Mouse (Mus musculus) yolk sac, embryonic 10.5 days (tissue): ENCODE results near the gene Arrdc5.
A peak's percentile ranks its signal among the peaks of the same experiment; 100 is the strongest.

Source experiments
- DNase-seq: peaks from one replicate; pipeline ENCODE4 v3.0.0-alpha.2; 2017; ENCODE audit warnings: low spot score

Gene Arrdc5

DNA sequence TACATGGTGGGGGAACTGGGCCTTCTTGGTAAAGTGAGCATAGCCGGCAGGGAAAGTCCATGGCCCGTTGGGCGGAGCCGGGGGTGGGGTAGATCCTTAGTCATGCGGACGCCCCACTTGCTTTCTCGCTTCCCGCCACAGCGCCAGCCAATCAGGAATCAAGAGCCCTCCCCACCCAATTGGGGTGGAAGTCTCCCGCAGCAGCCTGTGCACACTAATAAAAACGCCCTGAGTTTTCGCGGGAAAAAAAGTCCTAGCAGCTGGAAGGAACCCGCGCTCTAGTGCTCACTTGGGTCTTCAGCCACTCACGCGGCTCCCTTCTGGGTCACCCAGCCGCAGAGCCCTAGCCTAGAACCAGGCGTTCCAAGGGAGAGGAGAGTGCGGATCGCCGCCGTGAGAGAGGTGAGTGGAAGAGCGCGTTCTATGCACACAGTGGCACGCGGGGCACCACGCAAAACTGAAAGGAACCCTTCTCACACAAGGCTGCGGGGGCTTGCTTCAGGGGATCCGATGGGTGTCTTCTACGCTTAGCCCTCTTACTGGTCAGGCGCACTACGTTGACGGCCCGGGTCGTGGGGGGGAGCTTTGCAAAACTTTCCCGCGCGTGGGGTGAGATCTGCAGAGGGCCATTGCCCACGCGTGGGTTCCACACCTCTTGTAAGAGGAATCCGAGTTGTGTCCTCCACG lies 3.2 kb upstream of the Arrdc5 start, which contains the start of gene Uhrf1:
Gene Uhrf1 (plus strand): TSS at position 162 of the 687 bp plus-strand sequence.
- DNase-seq, result peak; percentile 97

- DNase-seq, result peak; percentile 85
Observed at GRCm38 (mm10) chr17:56302363-56302996, 2.4 kb upstream of the Arrdc5 start.

DNA sequence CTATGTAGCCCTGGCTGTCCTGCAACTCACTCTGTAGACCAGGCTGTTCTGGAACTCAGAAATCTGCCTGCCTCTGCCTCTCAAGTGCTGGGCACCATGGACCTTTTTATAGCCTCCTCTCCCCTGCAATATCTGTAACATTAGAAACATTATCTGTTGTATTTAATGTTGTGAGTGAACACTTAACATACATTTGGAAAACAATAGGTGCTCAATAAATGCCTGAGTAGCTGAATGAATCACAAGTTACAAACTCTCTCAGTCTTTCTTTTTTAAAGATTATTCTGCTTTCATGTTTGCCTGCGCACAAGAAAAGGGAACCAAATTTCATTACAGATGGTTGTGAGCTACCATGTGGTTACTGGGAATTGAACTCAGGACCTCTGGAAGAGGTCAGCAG lies 1.8 kb downstream of the Arrdc5 start:
- DNase-seq, result no peak

DNA sequence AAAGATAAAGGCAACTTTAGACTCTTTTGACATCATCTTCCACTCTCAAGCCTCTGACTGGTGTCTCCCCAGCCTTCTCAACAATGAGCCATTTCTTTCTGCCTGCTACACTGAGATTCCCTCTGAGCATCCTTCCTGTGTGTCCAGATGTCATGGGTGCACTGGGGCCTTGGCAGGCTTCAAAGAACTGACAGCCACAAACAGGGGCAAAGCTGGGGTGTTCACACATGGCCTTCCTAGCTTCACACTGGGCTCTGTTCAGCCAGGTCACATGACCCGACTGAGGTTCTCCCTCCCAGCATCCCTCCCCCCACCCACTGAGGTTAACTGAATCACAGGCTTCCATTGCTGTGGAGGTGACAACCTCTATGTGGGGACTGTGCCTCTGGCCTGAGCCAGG lies 3.9 kb downstream of the Arrdc5 start:
- DNase-seq, result no peak

DNA sequence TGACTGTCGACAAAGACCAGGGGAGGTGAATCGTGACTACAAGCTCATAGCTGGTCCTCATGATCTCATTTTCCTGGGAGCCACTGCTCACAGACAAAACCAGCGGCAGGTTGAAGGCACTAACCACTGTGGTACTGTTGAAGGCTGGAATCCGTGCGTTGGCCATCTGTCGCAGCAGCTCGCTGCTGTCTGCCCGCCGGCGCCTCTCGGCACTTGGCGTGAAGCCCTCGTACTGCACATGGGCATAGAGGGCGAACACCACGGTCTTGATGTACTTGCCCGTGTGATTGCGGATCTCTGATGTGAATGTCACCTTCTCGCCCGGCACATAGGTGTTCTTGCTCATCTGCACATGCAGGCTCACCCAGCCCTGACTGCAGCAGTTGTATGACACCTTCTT lies 5.8 kb downstream of the Arrdc5 start:
- DNase-seq, result no peak

GRCm38 (mm10) chr17:56293291-56293690 lies 6.8 kb downstream of the Arrdc5 start:
- DNase-seq, result no peak

DNA sequence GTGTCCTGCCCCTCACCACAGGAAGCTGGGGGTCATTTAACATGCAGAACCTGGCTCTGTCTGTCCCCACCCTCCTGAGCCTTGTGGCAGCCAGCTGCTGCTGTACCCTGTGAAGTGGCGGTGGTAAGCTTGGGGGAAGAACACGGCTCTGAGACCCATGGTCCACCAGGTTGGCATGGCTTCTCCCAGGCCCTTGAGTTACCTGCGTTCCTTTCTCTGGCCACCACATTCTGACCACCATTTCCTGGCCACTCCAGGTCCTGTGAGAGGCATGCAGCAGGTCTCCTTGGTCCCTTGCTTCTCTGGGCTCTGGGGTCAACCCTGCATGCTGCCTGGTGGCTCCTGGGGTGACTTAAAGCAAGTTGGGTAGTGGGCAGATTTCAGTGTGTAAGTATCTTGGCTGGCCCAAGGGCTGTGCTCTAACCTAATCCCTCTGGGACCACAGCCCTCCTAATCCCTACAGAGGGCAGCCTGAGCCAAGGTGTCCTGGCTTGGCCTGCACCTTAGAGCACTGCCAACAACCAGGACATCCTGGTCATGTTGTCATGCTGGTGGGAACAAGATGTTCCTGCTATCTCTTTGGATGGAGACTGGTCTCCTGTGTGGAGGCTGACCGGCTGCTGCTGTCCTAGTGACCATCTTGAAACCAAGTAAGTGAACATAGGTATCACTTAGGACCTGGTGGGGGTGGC lies 7.4 kb downstream of the Arrdc5 start, which contains the start of gene Plin3:
Gene Plin3 (minus strand): TSS at position 343 of the 692 bp plus-strand sequence.
- DNase-seq, result no peak

DNA sequence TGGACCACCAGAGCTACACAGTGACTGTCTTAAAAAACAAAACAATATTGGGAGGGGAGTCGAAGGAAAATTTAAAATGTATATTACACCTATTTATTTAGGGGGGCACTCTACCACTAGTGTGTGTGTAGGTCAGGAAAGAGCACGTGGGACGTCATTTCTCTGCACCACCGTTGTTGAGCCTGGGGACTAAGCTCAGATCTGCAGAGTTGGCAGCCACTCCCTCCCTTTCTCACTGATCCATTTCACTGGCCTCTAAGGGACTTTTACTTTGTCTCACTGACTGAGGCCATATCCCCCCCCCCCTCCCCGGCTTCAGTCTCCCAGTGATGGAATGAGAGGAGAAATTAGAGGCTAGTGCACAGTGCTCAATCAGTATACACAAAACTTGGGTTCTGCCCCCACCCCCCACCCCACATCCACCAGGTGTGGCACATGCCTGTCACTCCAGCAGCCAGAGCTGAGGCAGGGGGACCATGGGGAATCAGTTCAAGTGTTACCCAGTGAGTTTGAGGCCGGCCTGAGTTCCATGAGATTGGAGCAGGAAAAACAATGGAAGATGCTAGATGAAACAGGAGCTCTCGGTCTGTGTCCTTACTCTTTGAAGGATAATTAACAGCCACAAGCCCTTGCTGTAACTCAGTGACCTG lies 8.1 kb downstream of the Arrdc5 start:
- no peak for DNase-seq

GRCm38 (mm10) chr17:56291171-56291511 lies 8.9 kb downstream of the Arrdc5 start:
- peak; percentile 94 for DNase-seq

DNA sequence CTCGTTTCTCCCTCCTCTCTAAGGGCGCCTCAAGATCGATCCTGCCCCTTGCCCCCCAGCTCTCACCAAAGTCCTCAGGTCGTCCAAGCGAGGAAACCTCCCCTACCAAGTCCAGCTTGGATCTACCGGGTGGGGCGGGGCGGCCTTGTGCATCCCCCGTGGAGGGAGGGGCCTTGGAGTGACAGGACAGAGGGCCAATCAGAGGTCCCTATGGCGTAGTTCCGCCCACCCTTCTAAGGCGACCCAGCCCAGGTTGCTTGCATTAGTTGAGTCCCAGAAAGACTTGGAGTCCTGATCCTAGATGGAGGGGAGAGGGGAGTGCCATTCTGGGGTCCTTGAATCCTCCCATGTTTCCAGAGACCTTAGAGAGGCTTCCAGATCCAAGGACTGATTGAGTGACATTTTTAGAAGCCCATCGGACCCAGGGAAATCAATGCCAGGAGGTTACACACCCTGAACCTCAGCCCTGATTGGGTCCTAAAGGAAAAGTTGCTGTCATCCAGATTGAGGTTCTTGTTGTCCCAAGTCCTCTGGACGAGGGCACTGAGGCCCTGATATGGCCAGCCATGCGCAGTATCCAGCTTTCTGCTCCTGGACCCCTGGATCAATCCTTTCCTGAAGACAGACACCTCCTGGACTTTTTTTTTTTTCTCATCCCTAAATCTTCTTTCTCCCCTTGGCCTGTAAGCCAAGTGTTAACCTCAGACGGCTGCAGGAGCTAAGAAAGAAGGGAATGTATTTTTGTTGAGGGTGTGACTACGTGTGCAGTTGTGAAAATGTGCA lies 9.5 kb downstream of the Arrdc5 start:
- peak; percentile 97 for DNase-seq

- peak; percentile 81 for DNase-seq
Observed at GRCm38 (mm10) chr17:56289371-56290331, 10.4 kb downstream of the Arrdc5 start.

- DNase-seq, result no peak
Observed at GRCm38 (mm10) chr17:56288866-56289265, 11.2 kb downstream of the Arrdc5 start.

- peak; percentile 91 for DNase-seq
Observed at GRCm38 (mm10) chr17:56287830-56288229, 12.3 kb downstream of the Arrdc5 start.

- DNase-seq, result no peak
Observed at GRCm38 (mm10) chr17:56285995-56286394, 14.1 kb downstream of the Arrdc5 start.

DNA sequence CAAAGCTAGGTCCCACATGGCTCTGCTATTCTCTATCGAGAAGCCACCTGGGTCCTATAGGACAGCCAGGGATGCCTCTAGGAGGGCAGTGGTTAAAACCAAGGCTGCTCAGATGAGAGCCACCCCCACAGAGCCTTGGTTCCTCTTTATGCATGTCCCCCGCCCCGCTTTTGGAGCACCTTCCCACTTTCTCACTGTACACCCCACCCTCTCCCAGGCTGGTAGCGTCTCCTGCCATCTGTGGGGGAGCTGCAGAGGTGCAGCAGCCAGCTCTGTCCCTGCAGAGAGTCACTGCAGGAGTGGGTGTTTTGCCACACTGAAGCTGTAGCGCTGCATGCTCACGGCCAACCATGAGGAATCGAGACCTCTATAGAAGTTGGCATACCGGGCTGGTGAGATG lies 16.8 kb downstream of the Arrdc5 start:
- no peak for DNase-seq

- no peak for DNase-seq
Observed at GRCm38 (mm10) chr17:56282802-56283201, 17.3 kb downstream of the Arrdc5 start.

DNA sequence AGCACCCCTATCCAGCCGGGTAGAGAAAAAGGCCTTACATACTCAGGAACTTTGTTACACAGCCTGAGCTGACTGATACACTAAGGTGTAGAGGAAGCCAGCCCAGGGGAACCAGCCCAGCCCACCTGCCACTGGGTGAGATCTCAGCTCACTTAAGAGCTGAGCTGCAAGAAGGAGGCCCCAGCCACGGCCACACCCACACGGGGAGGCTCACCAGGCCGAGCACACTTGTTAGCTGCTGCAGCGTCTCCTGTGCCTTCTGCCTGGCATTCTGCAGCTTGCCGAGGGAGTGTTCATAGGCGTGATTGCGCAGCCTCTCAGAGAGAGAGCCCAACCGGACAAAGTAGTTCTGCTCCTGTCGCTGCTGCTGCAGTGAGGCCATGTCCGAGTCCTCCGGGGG lies 18.9 kb downstream of the Arrdc5 start:
- DNase-seq, result no peak

GRCm38 (mm10) chr17:56279481-56280155 lies 20.5 kb downstream of the Arrdc5 start:
- DNase-seq, result no peak

DNA sequence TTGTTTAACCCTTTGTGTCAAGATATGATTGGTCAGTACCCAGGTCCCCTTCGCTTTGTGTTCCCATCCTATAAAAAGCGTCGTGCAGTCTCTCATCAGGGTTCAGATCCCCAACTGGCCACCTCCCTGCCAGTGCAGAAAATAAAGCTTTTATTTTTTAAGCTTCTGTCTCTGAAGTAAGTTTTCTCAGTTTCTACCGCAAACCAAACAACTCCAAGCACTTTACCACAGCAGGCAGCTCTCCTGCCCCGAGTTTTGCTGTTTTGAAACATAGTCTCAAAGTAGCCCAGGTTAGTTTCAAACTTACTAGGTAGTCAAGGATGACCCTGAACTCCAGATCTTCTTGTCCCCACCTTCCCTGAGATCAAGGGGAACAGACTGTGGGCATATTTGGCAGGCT lies 21.7 kb downstream of the Arrdc5 start:
- peak; percentile 55 for DNase-seq

DNA sequence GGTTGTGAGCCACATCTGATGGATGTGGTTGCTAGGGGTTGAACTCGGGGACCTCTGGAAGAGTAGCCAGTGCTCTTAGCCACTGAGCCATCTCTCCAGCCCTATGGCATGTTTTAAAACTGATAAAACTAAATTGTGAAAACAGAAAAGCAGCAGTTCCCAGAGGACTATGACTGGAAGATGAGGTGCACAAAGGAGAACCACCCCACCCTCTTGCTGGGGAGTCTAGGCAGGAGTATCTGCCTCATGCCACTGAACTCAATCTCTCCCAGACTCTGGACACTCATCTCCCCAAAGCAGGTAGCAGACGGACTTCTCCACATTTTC lies 22.6 kb downstream of the Arrdc5 start:
- no peak for DNase-seq
